Mouse (Mus musculus) hindbrain, embryonic 11.5 days (tissue): ENCODE measurements at regions not wholly inside any gene's neighbourhood (a gene's known extent, or its start where the extent isn't known, plus 50 kb on each side); places are given as distances from the start of the nearest gene placed in this dataset.
"Not testable (repeated sequence)": the region's sequence is repeated elsewhere in the genome, so short reads cannot be mapped to it uniquely, and the experiment has no call there.

Source experiments
- ATAC-seq: fragments of 200-750 bp; cut with Nextera tagmentation; 2 replicates; pipeline ENCODE4 v1.8.0; 2017; ENCODE audit warnings: mild to moderate bottlenecking, moderate TSS enrichment, moderate library complexity; ENCODE audit not compliant: low FRiP score
- DNase-seq: peaks from one replicate; pipeline ENCODE4 v3.0.0-alpha.2; 2015; ENCODE audit warnings: low spot score
- H3K27ac ChIP-seq: fragments of 300-500 bp; sonication (generic); 2 replicates; pipeline ENCODE4 v1.5.1; 2014; ENCODE audit warnings: mild to moderate bottlenecking, low read depth, low read length
- H3K27me3 ChIP-seq: fragments of 300-500 bp; sonication (generic); 2 replicates; pipeline ENCODE4 v1.6.1; 2014; ENCODE audit warnings: mild to moderate bottlenecking, low read length, moderate library complexity, mixed read lengths; ENCODE audit not compliant: control insufficient read depth, insufficient read depth
- H3K36me3 ChIP-seq: fragments of 300-500 bp; sonication (generic); 2 replicates; pipeline ENCODE4 v1.6.1; 2014; ENCODE audit warnings: mild to moderate bottlenecking, low read length, moderate library complexity, mixed read lengths; ENCODE audit not compliant: control insufficient read depth, insufficient read depth
- H3K4me1 ChIP-seq: fragments of 300-500 bp; sonication (generic); replicated peaks from 2 replicates; pipeline ENCODE4 v1.6.1; 2014; ENCODE audit warnings: low read length, mixed read lengths; ENCODE audit not compliant: control insufficient read depth, insufficient read depth
- H3K4me2 ChIP-seq: fragments of 300-500 bp; sonication (generic); replicated peaks from 2 replicates; pipeline ENCODE4 v1.6.1; 2014; ENCODE audit warnings: mild to moderate bottlenecking, low read depth, low read length
- H3K4me3 ChIP-seq: fragments of 300-500 bp; sonication (generic); 2 replicates; pipeline ENCODE4 v1.5.1; 2014; ENCODE audit warnings: low read depth, low read length
- H3K9ac ChIP-seq: fragments of 300-500 bp; sonication (generic); 2 replicates; pipeline ENCODE4 v1.6.1; 2014; ENCODE audit warnings: low read depth, low read length
- H3K9me3 ChIP-seq: fragments of 300-500 bp; sonication (generic); 2 replicates; pipeline ENCODE4 v1.6.1; 2016; ENCODE audit warnings: low read length; ENCODE audit not compliant: control insufficient read depth
- WGBS: fragments of 180-500 bp; shearing (Covaris S2); extraction: QIAGEN DNeasy Blood & Tissue Kit; methylation state at CpG from one replicate; pipeline ENCODE4 v1.1.7; 2014; 5-methylcytosine and 5-hydroxymethylcytosine counted together

GRCm38 (mm10) chr5:7701776-7702175 lies 258.5 kb upstream of the Steap4 start:
- Histone ChIP-seq H3K9me3 (no peaks in the 10 kb centered on the region), H3K27me3 (no peaks in the 10 kb centered on the region), H3K4me3 (no peak overlapping the region), H3K4me2 (no peak overlapping the region), H3K4me1 (no peaks in the 10 kb centered on the region), H3K36me3 (no peaks in the 10 kb centered on the region), H3K9ac (no peak overlapping the region), H3K27ac (no peak overlapping the region)
- no peak for DNase-seq
- no peak for ATAC-seq
- 89% methylated on average over 1 of the region's 1 CpGs for WGBS

GRCm38 (mm10) chr5:7719557-7719956 lies 240.7 kb upstream of the Steap4 start:
- DNase-seq (no peak), ATAC-seq (peak; percentile 72)
- Histone ChIP-seq H3K4me2 (no peak overlapping the region), H3K9ac (no peak overlapping the region), H3K27ac (no peak overlapping the region), H3K4me1 (no peaks in the 10 kb centered on the region), H3K36me3 (no peaks in the 10 kb centered on the region), H3K9me3 (no peaks in the 10 kb centered on the region), H3K4me3 (no peak overlapping the region), H3K27me3 (no peaks in the 10 kb centered on the region)

- Histone ChIP-seq H3K36me3 (no peaks in the 10 kb centered on the region), H3K9ac (no peak overlapping the region), H3K9me3 (no peaks in the 10 kb centered on the region), H3K4me1 (no peaks in the 10 kb centered on the region), H3K4me2 (no peak overlapping the region), H3K27me3 (no peaks in the 10 kb centered on the region), H3K27ac (no peak overlapping the region), H3K4me3 (no peak overlapping the region)
- WGBS = 84% methylated on average over 3 of the region's 3 CpGs
- DNase-seq = no peak
- no peak for ATAC-seq
Observed at GRCm38 (mm10) chr5:7720061-7720460, 240.2 kb upstream of the Steap4 start.

GRCm38 (mm10) chr5:7720688-7721087 lies 239.6 kb upstream of the Steap4 start:
- Histone ChIP-seq H3K4me2 (no peak overlapping the region), H3K4me1 (no peaks in the 10 kb centered on the region), H3K36me3 (no peaks in the 10 kb centered on the region), H3K27me3 (no peaks in the 10 kb centered on the region), H3K27ac (no peak overlapping the region), H3K9me3 (no peaks in the 10 kb centered on the region), H3K9ac (no peak overlapping the region), H3K4me3 (no peak overlapping the region)
- no peak for ATAC-seq
- WGBS = 92% methylated on average over 2 of the region's 2 CpGs
- DNase-seq = no peak

- 74% methylated on average over 2 of the region's 2 CpGs for WGBS
Observed at GRCm38 (mm10) chr5:7732566-7732965, 227.7 kb upstream of the Steap4 start.

GRCm38 (mm10) chr5:7779827-7780226 lies 180.4 kb upstream of the Steap4 start:
- H3K9ac ChIP-seq = no peak overlapping the region
- H3K36me3 ChIP-seq = no peaks in the 10 kb centered on the region
- H3K27ac ChIP-seq = no peak overlapping the region
- H3K9me3 ChIP-seq = no peaks in the 10 kb centered on the region
- H3K27me3 ChIP-seq = no peaks in the 10 kb centered on the region
- no peaks in the 10 kb centered on the region for H3K4me1 ChIP-seq
- no peak overlapping the region for H3K4me3 ChIP-seq
- ATAC-seq (no peak), DNase-seq (no peak)
- no peak overlapping the region for H3K4me2 ChIP-seq
- 91% methylated on average over 1 of the region's 1 CpGs for WGBS

More at GRCm38 (mm10) chr5:7732566-7732965, 227.7 kb upstream of the Steap4 start:
- not testable (repeated sequence) for H3K4me2 ChIP-seq, H3K27ac ChIP-seq, DNase-seq, H3K27me3 ChIP-seq, ATAC-seq, H3K4me1 ChIP-seq, H3K4me3 ChIP-seq, H3K9ac ChIP-seq, H3K9me3 ChIP-seq, H3K36me3 ChIP-seq

GRCm38 (mm10) chr5:7782235-7782634 lies 178.0 kb upstream of the Steap4 start:
- no peaks in the 10 kb centered on the region for H3K4me1 ChIP-seq
- H3K4me3 ChIP-seq = no peak overlapping the region
- H3K36me3 ChIP-seq = no peaks in the 10 kb centered on the region
- H3K27me3 ChIP-seq = no peaks in the 10 kb centered on the region
- ATAC-seq (0 out of 2 replicates have a peak, but pooled peaks have one; percentile 45), DNase-seq (no peak)
- WGBS = 57% methylated on average over 1 of the region's 1 CpGs
- no peaks in the 10 kb centered on the region for H3K9me3 ChIP-seq
- no peak overlapping the region for H3K27ac ChIP-seq
- H3K4me2 ChIP-seq = no peak overlapping the region
- no peak overlapping the region for H3K9ac ChIP-seq

- H3K27ac ChIP-seq = no peak overlapping the region
- DNase-seq (no peak), ATAC-seq (no peak)
- H3K4me1 ChIP-seq = no peaks in the 10 kb centered on the region
- H3K27me3 ChIP-seq = no peaks in the 10 kb centered on the region
- H3K4me2 ChIP-seq = no peak overlapping the region
- WGBS = 54% methylated on average over 5 of the region's 5 CpGs
- H3K9ac ChIP-seq = no peak overlapping the region
- no peaks in the 10 kb centered on the region for H3K36me3 ChIP-seq
- no peak overlapping the region for H3K4me3 ChIP-seq
- H3K9me3 ChIP-seq = no peaks in the 10 kb centered on the region
Observed at GRCm38 (mm10) chr5:7788406-7788805, 171.9 kb upstream of the Steap4 start.

- Histone ChIP-seq H3K9ac (no peak overlapping the region), H3K4me2 (no peak overlapping the region), H3K27me3 (no peaks in the 10 kb centered on the region), H3K27ac (no peak overlapping the region), H3K4me1 (no peaks in the 10 kb centered on the region), H3K4me3 (no peak overlapping the region), H3K9me3 (no peaks in the 10 kb centered on the region), H3K36me3 (no peaks in the 10 kb centered on the region)
- ATAC-seq (no peak), DNase-seq (no peak)
- 88% methylated on average over 1 of the region's 1 CpGs for WGBS
Observed at GRCm38 (mm10) chr5:7789126-7789525, 171.1 kb upstream of the Steap4 start.
